Mouse (Mus musculus) intestine, postnatal 0 days (tissue): ENCODE measurements around the gene Sec14l1. TPM values are rescaled to one million over a fixed set of nuclear protein-coding genes. Genes with fewer than 3 reads are reported as not detected.
A peak's percentile ranks its signal among the peaks of the same experiment; 100 is the strongest.

Source experiments
- ATAC-seq: fragments of 200-750 bp; cut with Nextera tagmentation; 2 replicates; pipeline ENCODE4 v1.8.0; 2017; ENCODE audit warnings: mild to moderate bottlenecking, moderate TSS enrichment, moderate library complexity
- H3K27ac ChIP-seq: fragments of 300-500 bp; sonication (generic); 2 replicates; pipeline ENCODE4 v1.5.1; 2014; ENCODE audit warnings: mild to moderate bottlenecking, low read depth, low read length, moderate library complexity
- H3K27me3 ChIP-seq: fragments of 300-500 bp; sonication (generic); replicated peaks from 2 replicates; pipeline ENCODE4 v1.6.1; 2014; ENCODE audit warnings: low read length, mixed read lengths; ENCODE audit not compliant: control insufficient read depth, insufficient read depth
- H3K36me3 ChIP-seq: fragments of 300-500 bp; sonication (generic); 2 replicates; pipeline ENCODE4 v1.6.1; 2014; ENCODE audit warnings: mild to moderate bottlenecking, moderate library complexity; ENCODE audit not compliant: control insufficient read depth, insufficient read depth
- H3K4me1 ChIP-seq: fragments of 300-500 bp; sonication (generic); replicated peaks from 2 replicates; pipeline ENCODE4 v1.6.1; 2014; ENCODE audit warnings: antibody characterized with exemption, low read length, mixed read lengths; ENCODE audit not compliant: control insufficient read depth, insufficient read depth
- H3K4me2 ChIP-seq: fragments of 300-500 bp; sonication (generic); replicated peaks from 2 replicates; pipeline ENCODE4 v1.6.1; 2014; ENCODE audit warnings: low read depth, mild to moderate bottlenecking, moderate library complexity
- H3K4me3 ChIP-seq: fragments of 300-500 bp; sonication (generic); 2 replicates; pipeline ENCODE4 v1.5.1; 2014; ENCODE audit warnings: low read depth, low read length
- H3K9ac ChIP-seq: fragments of 300-500 bp; sonication (generic); 2 replicates; pipeline ENCODE4 v1.6.1; 2014; ENCODE audit warnings: mild to moderate bottlenecking, low read depth, low read length
- H3K9me3 ChIP-seq: fragments of 300-500 bp; sonication (generic); 2 replicates; pipeline ENCODE4 v1.6.1; 2016; ENCODE audit warnings: mixed run types; ENCODE audit not compliant: control insufficient read depth
- CTCF ChIP-seq: sonication (generic); IDR thresholded peaks from 2 replicates; pipeline ENCODE4 v1.5.1; 2016; ENCODE audit warnings: low read depth, mild to moderate bottlenecking, control low read depth, antibody characterized with exemption, moderate library complexity
- WGBS: fragments of 180-500 bp; shearing (Covaris S2); extraction: QIAGEN DNeasy Blood & Tissue Kit; methylation state at CpG from one replicate; pipeline ENCODE4 v1.1.7; 2014; 5-methylcytosine and 5-hydroxymethylcytosine counted together
- polyA plus RNA-seq: library from polyadenylated mRNA; unstranded; fragments of >200 nt; fragmentation: Nextera tagmentation; extraction: Ambion mirVana; gene quantifications from 2 replicates; pipeline ENCODE4 v1.2.1, GENCODE M21; 2015

Gene Sec14l1
- polyA plus RNA-seq, 1 experiment from 2014 or later, result 22.8 TPM

- Histone ChIP-seq H3K4me3 (no peak overlapping the region), H3K27me3 (no peaks in the 10 kb centered on the region), H3K9me3 (0 out of 2 replicates have a peak, but pooled peaks cover 12% of the 10 kb centered on the region), H3K9ac (no peak overlapping the region), H3K36me3 (no peaks in the 10 kb centered on the region), H3K27ac (no peak overlapping the region), H3K4me1 (no peaks in the 10 kb centered on the region), H3K4me2 (no peak overlapping the region)
- WGBS, result 79% methylated on average over 3 of the region's 3 CpGs
- TF ChIP-seq CTCF, result no peak
- ATAC-seq, result no peak
Observed at GRCm38 (mm10) chr11:117183299-117183698, 68.3 kb downstream of the Sec14l1 start.

- Histone ChIP-seq H3K4me3 (no peak overlapping the region), H3K27ac (no peak overlapping the region), H3K36me3 (no peaks in the 10 kb centered on the region), H3K4me1 (no peaks in the 10 kb centered on the region), H3K4me2 (no peak overlapping the region), H3K9me3 (0 out of 2 replicates have a peak, but pooled peaks cover 12% of the 10 kb centered on the region), H3K9ac (no peak overlapping the region), H3K27me3 (no peaks in the 10 kb centered on the region)
- no peak for ATAC-seq
- peak; percentile 38; the same call in 1 of the 2 replicates for TF ChIP-seq CTCF
- WGBS, result 86% methylated on average over 5 of the region's 5 CpGs
Observed at GRCm38 (mm10) chr11:117183841-117184240, 68.9 kb downstream of the Sec14l1 start.

- ATAC-seq, result no peak
Observed at GRCm38 (mm10) chr11:117185076-117185933, 70.3 kb downstream of the Sec14l1 start.

GRCm38 (mm10) chr11:117191524-117191923 lies 76.6 kb downstream of the Sec14l1 start:
- H3K4me2 ChIP-seq, result no peak overlapping the region
- H3K9me3 ChIP-seq, result no peaks in the 10 kb centered on the region
- TF ChIP-seq CTCF, result no peak
- H3K36me3 ChIP-seq, result no peaks in the 10 kb centered on the region
- no peak overlapping the region for H3K27ac ChIP-seq
- no peak for ATAC-seq
- H3K4me1 ChIP-seq, result no peaks in the 10 kb centered on the region
- WGBS, result 64% methylated on average over 5 of the region's 5 CpGs
- H3K9ac ChIP-seq, result no peak overlapping the region
- H3K4me3 ChIP-seq, result no peak overlapping the region
- no peaks in the 10 kb centered on the region for H3K27me3 ChIP-seq

More at GRCm38 (mm10) chr11:117185076-117185933, 70.3 kb downstream of the Sec14l1 start:
- 0 out of 2 replicates have a peak, but pooled peaks cover 8% of the 10 kb centered on the region for H3K9me3 ChIP-seq
- no peaks in the 10 kb centered on the region for H3K36me3 ChIP-seq
- no peak for TF ChIP-seq CTCF
- H3K27me3 ChIP-seq, result no peaks in the 10 kb centered on the region
- WGBS, result 52% methylated on average over 21 of the region's 21 CpGs
- no peak overlapping the region for H3K9ac ChIP-seq
- no peak overlapping the region for H3K4me3 ChIP-seq
- H3K4me2 ChIP-seq, result no peak overlapping the region
- H3K27ac ChIP-seq, result peak overlapping the region; percentile 28; the same call in 1 of the 2 replicates
- H3K4me1 ChIP-seq, result no peaks in the 10 kb centered on the region

GRCm38 (mm10) chr11:117194475-117194937 lies 79.5 kb downstream of the Sec14l1 start:
- H3K4me1 ChIP-seq, result 0 out of 2 replicates have a peak, but pooled peaks cover 2% of the 10 kb centered on the region
- no peaks in the 10 kb centered on the region for H3K9me3 ChIP-seq
- H3K27me3 ChIP-seq, result 0 out of 2 replicates have a peak, but pooled peaks cover 2% of the 10 kb centered on the region
- H3K4me2 ChIP-seq, result no peak overlapping the region
- H3K27ac ChIP-seq, result no peak overlapping the region
- H3K36me3 ChIP-seq, result no peaks in the 10 kb centered on the region
- no peak overlapping the region for H3K9ac ChIP-seq
- peak; percentile 42; the same call in 1 of the 2 replicates for ATAC-seq
- TF ChIP-seq CTCF, result no peak
- H3K4me3 ChIP-seq, result no peak overlapping the region
- WGBS, result 58% methylated on average over 11 of the region's 11 CpGs

- Histone ChIP-seq H3K36me3 (no peaks in the 10 kb centered on the region), H3K4me1 (0 out of 2 replicates have a peak, but pooled peaks cover 2% of the 10 kb centered on the region), H3K4me2 (no peak overlapping the region), H3K27ac (no peak overlapping the region), H3K27me3 (0 out of 2 replicates have a peak, but pooled peaks cover 6% of the 10 kb centered on the region), H3K9me3 (no peaks in the 10 kb centered on the region), H3K4me3 (no peak overlapping the region), H3K9ac (no peak overlapping the region)
- ATAC-seq, result no peak
- TF ChIP-seq CTCF, result no peak
- WGBS, result 90% methylated on average over 6 of the region's 6 CpGs
Observed at GRCm38 (mm10) chr11:117195616-117196015, 80.6 kb downstream of the Sec14l1 start.
